Mouse (Mus musculus) left cerebral cortex, adult 8-10 months (tissue): Measurements from ENCODE around the gene Fam163a. TPM values are rescaled to one million over a fixed set of nuclear protein-coding genes. Genes with fewer than 3 reads are reported as not detected.

ENCODE experiments used
- DNase-seq, 2 experiments: peaks; one replicate each; pipeline ENCODE4 v3.0.0; 2022; ENCODE audit warnings: low spot score in 2 of 2
- total RNA-seq, 4 experiments: library from RNA; stranded (reverse); gene quantifications; 2 replicates each; pipeline ENCODE4 v1.2.4; 2022

Gene Fam163a
- total RNA-seq, 4 experiments from 2014 or later, result 6.9 to 8.0 (median 7.4) TPM

GRCm38 (mm10) chr1:156201069-156201468 lies 3.8 kb downstream of the Fam163a start:
- no peak for DNase-seq

GRCm38 (mm10) chr1:156197588-156197987 lies 7.2 kb downstream of the Fam163a start:
- DNase-seq, result no peak

- DNase-seq, result no peak
Measured at GRCm38 (mm10) chr1:156193292-156193691, 11.5 kb downstream of the Fam163a start.

GRCm38 (mm10) chr1:156192853-156193252 lies 12.0 kb downstream of the Fam163a start:
- no peak for DNase-seq

GRCm38 (mm10) chr1:156186646-156187045 lies 18.2 kb downstream of the Fam163a start:
- peak in 1 of 2 experiments; percentile 19 for DNase-seq

GRCm38 (mm10) chr1:156184158-156184571 lies 20.7 kb downstream of the Fam163a start:
- no peak for DNase-seq

- no peak for DNase-seq
Measured at GRCm38 (mm10) chr1:156183176-156183958, 21.5 kb downstream of the Fam163a start.

- peak in 1 of 2 experiments; percentile 12 for DNase-seq
Measured at GRCm38 (mm10) chr1:156179875-156180274, 25.0 kb downstream of the Fam163a start.

- no peak for DNase-seq
Measured at GRCm38 (mm10) chr1:156168737-156169136, 36.1 kb downstream of the Fam163a start.

GRCm38 (mm10) chr1:156116770-156117169 lies 88.1 kb downstream of the Fam163a start:
- no peak for DNase-seq

GRCm38 (mm10) chr1:156113884-156114499 lies 90.8 kb downstream of the Fam163a start:
- DNase-seq, result no peak

GRCm38 (mm10) chr1:156112142-156112541 lies 92.7 kb downstream of the Fam163a start:
- DNase-seq, result no peak

GRCm38 (mm10) chr1:156111728-156112127 lies 93.1 kb downstream of the Fam163a start:
- no peak for DNase-seq

GRCm38 (mm10) chr1:156111090-156111489 lies 93.7 kb downstream of the Fam163a start:
- DNase-seq, result no peak

- DNase-seq, result no peak
Measured at GRCm38 (mm10) chr1:156108400-156108799, 96.4 kb downstream of the Fam163a start.

GRCm38 (mm10) chr1:156107424-156107823 lies 97.4 kb downstream of the Fam163a start:
- no peak for DNase-seq

- no peak for DNase-seq
Measured at GRCm38 (mm10) chr1:156105381-156105780, 99.4 kb downstream of the Fam163a start.

- no peak for DNase-seq
Measured at GRCm38 (mm10) chr1:156103763-156104162, 101.1 kb downstream of the Fam163a start.

- no peak for DNase-seq
Measured at GRCm38 (mm10) chr1:156091811-156092210, 113.0 kb downstream of the Fam163a start.

- no peak for DNase-seq
Measured at GRCm38 (mm10) chr1:156090042-156090441, 114.8 kb downstream of the Fam163a start.

- no peak for DNase-seq
Measured at GRCm38 (mm10) chr1:156089561-156089960, 115.3 kb downstream of the Fam163a start.

- DNase-seq, result no peak
Measured at GRCm38 (mm10) chr1:156087586-156087985, 117.2 kb downstream of the Fam163a start.

- no peak for DNase-seq
Measured at GRCm38 (mm10) chr1:156085770-156086169, 119.1 kb downstream of the Fam163a start.
